Mouse (Mus musculus): ENCODE data around the gene Pramef12.
"Not testable (repeated sequence)": the region's sequence is repeated elsewhere in the genome, so short reads cannot be mapped to it uniquely, and the experiment has no call there.

The Pramef12 gene

GRCm38 (mm10) chr4:144408290-144408689, at the start of gene Pramef12:
TSS of gene Pramef12 (minus strand) at chr4:144408464.
- DNase-seq (ENCODE audit: low read depth, low spot score) = no peak

- DNase-seq (ENCODE audit: low read depth, low spot score) = no peak
These were observed 45.0 kb upstream of the Pramef12 start, which contains the start of gene Gm9944 for GRCm38 (mm10) chr4:144453217-144453616. TSS of gene Gm9944 (minus strand) at chr4:144453317.

GRCm38 (mm10) chr4:144448546-144448945, 40.3 kb upstream of the Pramef12 start:
- no peak for DNase-seq (ENCODE audit: low read depth, low spot score)

GRCm38 (mm10) chr4:144441582-144441981, 33.3 kb upstream of the Pramef12 start:
- no peak for DNase-seq (ENCODE audit: low read depth, low spot score)

- no peak for DNase-seq (ENCODE audit: low read depth, low spot score)
These were observed 32.8 kb upstream of the Pramef12 start for GRCm38 (mm10) chr4:144441095-144441494.

- no peak for DNase-seq (ENCODE audit: low read depth, low spot score)
These were observed 30.4 kb upstream of the Pramef12 start, which contains the start of gene 1700012P22Rik for GRCm38 (mm10) chr4:144438672-144439071. TSS of gene 1700012P22Rik (minus strand) at chr4:144438772.

GRCm38 (mm10) chr4:144433216-144433615, 25.0 kb upstream of the Pramef12 start:
- no peak for DNase-seq (ENCODE audit: low read depth, low spot score)

- no peak for DNase-seq (ENCODE audit: low read depth, low spot score)
These were observed 22.5 kb upstream of the Pramef12 start for GRCm38 (mm10) chr4:144430723-144431122.

- DNase-seq (ENCODE audit: low read depth, low spot score) = peak; percentile 9
These were observed 20.6 kb upstream of the Pramef12 start for GRCm38 (mm10) chr4:144428868-144429267.

- DNase-seq (ENCODE audit: low read depth, low spot score) = no peak
These were observed 16.3 kb upstream of the Pramef12 start for GRCm38 (mm10) chr4:144424590-144424989.

GRCm38 (mm10) chr4:144420644-144421043, 12.4 kb upstream of the Pramef12 start:
- no peak for DNase-seq (ENCODE audit: low read depth, low spot score)

- no peak for DNase-seq (ENCODE audit: low read depth, low spot score)
These were observed 2.0 kb downstream of the Pramef12 start for GRCm38 (mm10) chr4:144406261-144406660.

- no peak for DNase-seq (ENCODE audit: low read depth, low spot score)
These were observed 3.7 kb downstream of the Pramef12 start for GRCm38 (mm10) chr4:144404456-144405086.

GRCm38 (mm10) chr4:144402712-144403111, 5.6 kb downstream of the Pramef12 start:
- DNase-seq (ENCODE audit: low read depth, low spot score) = no peak

GRCm38 (mm10) chr4:144396316-144396715, 11.9 kb downstream of the Pramef12 start:
- DNase-seq (ENCODE audit: low read depth, low spot score) = no peak

GRCm38 (mm10) chr4:144377911-144378310, 30.4 kb downstream of the Pramef12 start, which contains the start of gene Pramef20:
TSS of gene Pramef20 (minus strand) at chr4:144377933.
- no peak for DNase-seq (ENCODE audit: low read depth, low spot score)

GRCm38 (mm10) chr4:144357642-144358041, 50.6 kb downstream of the Pramef12 start, which contains the start of gene Gm13119:
TSS of gene Gm13119 (plus strand) at chr4:144357942.
- DNase-seq (ENCODE audit: low read depth, low spot score) = not testable (repeated sequence)

Data from brain, adult 2 months (tissue).